ENCODE assay signal across 22 mouse cellular contexts in the genomic region with DNA sequence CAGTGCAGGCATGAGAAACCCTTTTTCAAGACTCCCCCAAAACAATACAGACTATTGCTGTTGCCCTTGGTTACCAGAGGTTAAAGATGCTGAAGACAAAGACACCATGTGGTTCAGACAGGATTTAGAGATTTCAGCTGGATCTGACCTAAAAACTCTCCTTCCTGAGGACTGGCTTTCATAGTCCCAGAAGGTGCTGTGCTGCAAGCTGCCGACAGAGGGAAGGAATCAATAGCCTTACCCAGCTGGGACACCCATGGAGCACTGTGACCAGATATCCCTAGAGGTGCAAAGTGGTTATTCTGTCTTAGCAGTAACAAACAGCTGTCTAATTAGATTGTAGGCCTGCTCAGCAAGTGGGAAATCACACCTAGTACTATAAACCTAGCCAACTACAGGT. TPM values are rescaled to one million over a fixed set of nuclear protein-coding genes. Genes with fewer than 3 reads are reported as not detected.
DNase-seq lines count a peak whose midpoint lies in the region; ATAC-seq and TF ChIP-seq lines count a peak whose summit lies in the region.
"Had no signal": no experiment of that assay in that cellular context is flagged by ENCODE, and none has a peak within 500 bp of the region (broad histone marks: within the 10 kb centered on the region; RNA-seq: fewer than 3 reads in every experiment).

No protein-coding gene starts in this region.

- H3K9ac ChIP-seq in kidney, postnatal 0 days (ENCODE audit: low read depth, low read length) = no peak overlapping the region
- H3K9ac ChIP-seq in midbrain, embryonic 14.5 days (replicated peaks; ENCODE audit: low read length) = no peak overlapping the region
- H3K9ac ChIP-seq in kidney, embryonic 16.5 days (replicated peaks; ENCODE audit: low read length) = no peak overlapping the region
- H3K9ac ChIP-seq: embryonic facial prominence, embryonic 15.5 days; kidney, embryonic 15.5 days had no signal

- no peak for ATAC-seq in kidney, postnatal 0 days (replicated peaks; ENCODE audit: low FRiP score, low read depth)
- no peak for ATAC-seq in midbrain, embryonic 14.5 days (ENCODE audit: low FRiP score, low TSS enrichment)
- ATAC-seq in kidney, embryonic 16.5 days (ENCODE audit: low FRiP score, low TSS enrichment) = no peak
- ATAC-seq: activated CD4-positive, CD25-positive, alpha-beta regulatory T cell, adult 4 months; forebrain, embryonic 16.5 days; inflammation-experienced regulatory T-cells, adult 6 months had no signal

- no peak overlapping the region for H3K4me3 ChIP-seq in kidney, postnatal 0 days (replicated peaks; ENCODE audit: low read depth, low read length)
- no peak overlapping the region for H3K4me3 ChIP-seq in midbrain, embryonic 10.5 days
- H3K4me3 ChIP-seq in midbrain, embryonic 14.5 days (replicated peaks; ENCODE audit: low read depth, low read length) = no peak overlapping the region
- H3K4me3 ChIP-seq in kidney, embryonic 16.5 days (ENCODE audit: low read length) = no peak overlapping the region
- H3K4me3 ChIP-seq: embryonic facial prominence, embryonic 15.5 days; hindbrain, embryonic 10.5 days; kidney, embryonic 15.5 days had no signal

- WGBS in kidney, postnatal 0 days = 6% methylated on average over 1 of the region's 1 CpGs
- WGBS in midbrain, embryonic 10.5 days = 0% methylated on average over 1 of the region's 1 CpGs
- 0% methylated on average over 1 of the region's 1 CpGs for WGBS in midbrain, embryonic 14.5 days
- 17% methylated on average over 1 of the region's 1 CpGs for WGBS in kidney, embryonic 16.5 days

- H3K4me2 ChIP-seq in kidney, postnatal 0 days (ENCODE audit: low read length) = no peak overlapping the region
- no peak overlapping the region for H3K4me2 ChIP-seq in midbrain, embryonic 14.5 days (ENCODE audit: low read length)
- no peak overlapping the region for H3K4me2 ChIP-seq in kidney, embryonic 16.5 days (replicated peaks; ENCODE audit: low read depth, low read length)
- H3K4me2 ChIP-seq: embryonic facial prominence, embryonic 15.5 days; kidney, embryonic 15.5 days had no signal

- H3K36me3 ChIP-seq in kidney, postnatal 0 days (ENCODE audit: insufficient read depth, low read length) = no peaks in the 10 kb centered on the region
- H3K36me3 ChIP-seq in midbrain, embryonic 10.5 days = no peaks in the 10 kb centered on the region
- no peaks in the 10 kb centered on the region for H3K36me3 ChIP-seq in midbrain, embryonic 14.5 days (ENCODE audit: control insufficient read depth, insufficient read depth, low read length)
- no peaks in the 10 kb centered on the region for H3K36me3 ChIP-seq in kidney, embryonic 16.5 days (ENCODE audit: insufficient read depth, low read length)
- H3K36me3 ChIP-seq: embryonic facial prominence, embryonic 15.5 days; hindbrain, embryonic 10.5 days; kidney, embryonic 15.5 days had no signal

- no peaks in the 10 kb centered on the region for H3K27me3 ChIP-seq in kidney, postnatal 0 days (ENCODE audit: insufficient read depth, low read length)
- H3K27me3 ChIP-seq in midbrain, embryonic 10.5 days (ENCODE audit: low read depth, poor library complexity, severe bottlenecking) = no peaks in the 10 kb centered on the region
- no peaks in the 10 kb centered on the region for H3K27me3 ChIP-seq in midbrain, embryonic 14.5 days (ENCODE audit: control insufficient read depth, insufficient read depth, low read length)
- H3K27me3 ChIP-seq in kidney, embryonic 16.5 days (ENCODE audit: insufficient read depth, low read length) = no peaks in the 10 kb centered on the region
- H3K27me3 ChIP-seq: embryonic facial prominence, embryonic 15.5 days; kidney, embryonic 15.5 days had no signal

- TF ChIP-seq CTCF in kidney, postnatal 0 days (IDR thresholded peaks at IDR 0.05; ENCODE audit: low read depth) = 0 out of 2 replicates have a peak, but pooled peaks have one; percentile 31

- H3K4me1 ChIP-seq in kidney, postnatal 0 days (replicated peaks; ENCODE audit: insufficient read depth, low read length) = 0 out of 2 replicates have a peak, but pooled peaks cover 1% of the 10 kb centered on the region
- H3K4me1 ChIP-seq in midbrain, embryonic 10.5 days = peaks cover 14% of the 10 kb centered on the region
- H3K4me1 ChIP-seq in midbrain, embryonic 14.5 days (ENCODE audit: control insufficient read depth, insufficient read depth, low read length) = no peaks in the 10 kb centered on the region
- peaks cover 4% of the 10 kb centered on the region for H3K4me1 ChIP-seq in kidney, embryonic 16.5 days (ENCODE audit: insufficient read depth, low read length)
- H3K4me1 ChIP-seq: embryonic facial prominence, embryonic 15.5 days had no signal

- no peaks in the 10 kb centered on the region for H3K9me3 ChIP-seq in kidney, postnatal 0 days (replicated peaks; ENCODE audit: low read length)
- no peaks in the 10 kb centered on the region for H3K9me3 ChIP-seq in midbrain, embryonic 10.5 days (replicated peaks)
- H3K9me3 ChIP-seq in midbrain, embryonic 14.5 days (ENCODE audit: control insufficient read depth, low read length) = no peaks in the 10 kb centered on the region
- no peaks in the 10 kb centered on the region for H3K9me3 ChIP-seq in kidney, embryonic 16.5 days (ENCODE audit: low read length)
- H3K9me3 ChIP-seq: embryonic facial prominence, embryonic 15.5 days; hindbrain, embryonic 10.5 days; kidney, embryonic 15.5 days had no signal

- DNase-seq in kidney, postnatal 0 days (ENCODE audit: low spot score) = no peak
- DNase-seq in kidney, adult 18-20 months = no peak
- peak; percentile 43 for DNase-seq in midbrain, embryonic 10.5 days (ENCODE audit: low spot score)
- DNase-seq in midbrain, embryonic 14.5 days = no peak
- peak; percentile 77 for DNase-seq in ZHBTc4 (ENCODE audit: low read depth, low spot score)
- DNase-seq in retina, postnatal 1 day = peak; percentile 52
- DNase-seq in c-Kit-positive CD71-positive TER-119-positive erythroid progenitor cells, embryonic 14.5 days (ENCODE audit: low spot score) = no peak
- DNase-seq: adrenal gland, postnatal 14 days; B cell, adult 2 months; cerebellum, adult 11-12 months; cerebellum, postnatal 25 days; left cerebral cortex, postnatal 4 days; lung, adult 18-20 months; thymus, postnatal 14 days had no signal

- H3K27ac ChIP-seq in kidney, postnatal 0 days = no peak overlapping the region
- H3K27ac ChIP-seq in midbrain, embryonic 10.5 days (replicated peaks) = no peak overlapping the region
- H3K27ac ChIP-seq in midbrain, embryonic 14.5 days (replicated peaks; ENCODE audit: low read depth, low read length) = no peak overlapping the region
- no peak overlapping the region for H3K27ac ChIP-seq in kidney, embryonic 16.5 days (ENCODE audit: low read length)
- H3K27ac ChIP-seq: embryonic facial prominence, embryonic 15.5 days; hindbrain, embryonic 10.5 days; kidney, embryonic 15.5 days; macrophage had no signal

RNA-seq across cellular contexts. Expression of gene Tecr, which starts 9.6 kb away (rescaled TPM):
- 560 and 574 TPM in 2 replicates for polyA plus RNA-seq in kidney, postnatal 0 days (2015; fragmentation: Nextera tagmentation; extraction: Ambion mirVana)
- 740 and 757 TPM in 2 replicates for polyA plus RNA-seq in midbrain, embryonic 10.5 days (2016; fragmentation: Nextera tagmentation; extraction: Ambion mirVana)
- polyA plus RNA-seq in midbrain, embryonic 14.5 days (2014; fragmentation: Nextera tagmentation; extraction: Ambion mirVana) = 987 and 1,278 TPM in 2 replicates
- 631 and 669 TPM in 2 replicates for polyA plus RNA-seq in kidney, embryonic 16.5 days (2015; fragmentation: Nextera tagmentation; extraction: Ambion mirVana)

RNA-seq across cellular contexts. Expression of gene Dnajb1, which starts 9.8 kb away (rescaled TPM):
- polyA plus RNA-seq in kidney, postnatal 0 days (2015; fragmentation: Nextera tagmentation; extraction: Ambion mirVana) = 30.2 and 35.3 TPM in 2 replicates
- polyA plus RNA-seq in midbrain, embryonic 10.5 days (2016; fragmentation: Nextera tagmentation; extraction: Ambion mirVana) = 73.3 and 85.7 TPM in 2 replicates
- polyA plus RNA-seq in midbrain, embryonic 14.5 days (2014; fragmentation: Nextera tagmentation; extraction: Ambion mirVana) = 46.2 TPM in 2 replicates
- 67.5 and 68.0 TPM in 2 replicates for polyA plus RNA-seq in kidney, embryonic 16.5 days (2015; fragmentation: Nextera tagmentation; extraction: Ambion mirVana)

RNA-seq across cellular contexts. Expression of gene Ndufb7, which starts 31.7 kb away (rescaled TPM):
- 502 and 515 TPM in 2 replicates for polyA plus RNA-seq in kidney, postnatal 0 days (2015; fragmentation: Nextera tagmentation; extraction: Ambion mirVana)
- polyA plus RNA-seq in midbrain, embryonic 10.5 days (2016; fragmentation: Nextera tagmentation; extraction: Ambion mirVana) = 354 and 369 TPM in 2 replicates
- polyA plus RNA-seq in midbrain, embryonic 14.5 days (2014; fragmentation: Nextera tagmentation; extraction: Ambion mirVana) = 346 and 405 TPM in 2 replicates
- polyA plus RNA-seq in kidney, embryonic 16.5 days (2015; fragmentation: Nextera tagmentation; extraction: Ambion mirVana) = 356 and 362 TPM in 2 replicates

RNA-seq across cellular contexts. Expression of gene Gipc1, which starts 54.3 kb away (rescaled TPM):
- polyA plus RNA-seq in kidney, postnatal 0 days (2015; fragmentation: Nextera tagmentation; extraction: Ambion mirVana) = 197 and 212 TPM in 2 replicates
- polyA plus RNA-seq in midbrain, embryonic 10.5 days (2016; fragmentation: Nextera tagmentation; extraction: Ambion mirVana) = 233 and 242 TPM in 2 replicates
- 106 and 116 TPM in 2 replicates for polyA plus RNA-seq in midbrain, embryonic 14.5 days (2014; fragmentation: Nextera tagmentation; extraction: Ambion mirVana)
- polyA plus RNA-seq in kidney, embryonic 16.5 days (2015; fragmentation: Nextera tagmentation; extraction: Ambion mirVana) = 227 and 237 TPM in 2 replicates

Comparison
In these comparisons a context has a peak if more than half of its experiments do, and no peak if none do; other contexts are left out.
1. DNase-seq: peak in midbrain, embryonic 10.5 days (single experiment), ZHBTc4 (single experiment) and retina, postnatal 1 day (single experiment); none in kidney, postnatal 0 days (single experiment), kidney, adult 18-20 months (single experiment), midbrain, embryonic 14.5 days (single experiment) and c-Kit-positive CD71-positive TER-119-positive erythroid progenitor cells, embryonic 14.5 days (single experiment).